Mouse (Mus musculus) embryo, embryonic 10.5 days (tissue): ENCODE results near the gene Hspb11.

Source experiments
- DNase-seq: peaks from one replicate; pipeline ENCODE4 v3.0.0-alpha.2; 2015; ENCODE audit warnings: low spot score

Hspb11 gene

DNA sequence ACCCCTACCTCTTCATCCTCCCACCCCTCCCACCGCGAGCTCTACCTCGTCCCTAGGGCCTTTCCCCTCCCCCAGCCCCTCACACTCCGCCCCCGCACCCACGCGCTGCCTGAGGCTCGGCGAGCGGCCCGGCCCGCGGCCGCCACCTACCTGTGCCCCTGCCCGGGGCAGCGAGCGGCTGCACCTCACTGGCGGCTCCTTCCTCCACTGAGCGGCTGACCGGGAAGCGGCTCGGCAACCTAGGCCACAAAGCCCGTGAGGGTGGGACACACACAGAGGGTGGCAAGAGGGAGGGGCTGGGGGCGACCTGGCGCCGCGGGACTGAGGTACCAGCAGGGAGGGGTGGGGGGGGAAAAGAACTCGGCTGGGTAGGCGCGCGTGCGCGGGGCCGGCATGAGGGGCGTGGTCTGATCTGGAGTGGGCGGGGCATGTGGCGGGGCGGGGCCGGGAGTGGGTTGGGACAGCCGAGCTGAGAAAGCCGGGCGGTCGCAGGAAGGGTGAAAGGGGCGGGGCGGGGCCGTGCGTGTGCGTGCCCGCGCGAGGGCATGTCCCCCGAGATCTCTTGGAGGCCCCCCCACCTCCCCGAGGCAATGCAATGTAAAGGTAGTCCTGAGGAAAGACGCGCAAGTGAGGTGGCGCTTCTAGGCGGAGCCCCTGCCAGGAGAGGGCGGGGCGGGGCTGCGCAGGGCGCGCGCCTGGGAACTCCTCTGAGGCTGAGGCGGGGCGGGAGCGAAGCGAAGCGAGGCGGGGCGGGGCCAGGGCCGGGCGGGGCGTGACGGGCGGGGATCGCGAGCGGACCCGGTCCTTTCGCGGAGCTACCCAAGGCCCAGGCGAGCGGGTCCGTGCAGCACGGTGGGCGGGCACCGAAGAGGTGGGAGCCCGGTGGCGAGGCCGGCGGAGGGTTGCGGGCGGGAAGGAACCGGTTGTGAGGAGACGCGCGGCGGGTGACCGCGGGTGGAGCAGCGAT lies at the start of gene Hspb11, which contains the start of gene Lrrc42:
Hspb11 (plus strand) TSS at position 469 of the 967 bp plus-strand sequence.
Lrrc42 (minus strand) TSS at position 408 of the 967 bp plus-strand sequence.
- DNase-seq, result peak; percentile 95

DNA sequence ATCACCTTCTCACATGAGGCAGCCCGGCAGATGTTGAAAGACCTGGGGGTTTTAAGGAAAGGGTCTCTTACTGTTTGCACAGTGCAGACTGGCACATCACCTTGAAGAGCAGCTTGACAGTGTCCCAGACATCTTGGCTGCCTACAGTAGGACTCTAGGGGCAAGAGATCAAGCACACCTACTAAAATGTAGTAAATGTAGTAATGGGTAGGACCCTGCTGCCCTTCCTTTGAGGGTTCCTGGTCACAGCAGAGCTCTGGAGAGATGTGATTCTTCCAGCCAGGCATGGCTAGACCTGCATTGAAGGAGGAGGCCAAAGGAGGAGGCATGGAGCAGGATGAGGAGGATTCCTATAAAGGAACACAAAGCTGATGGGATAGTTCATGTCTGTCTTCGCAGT lies 46.4 kb upstream of the Hspb11 start:
- DNase-seq, result no peak

GRCm38 (mm10) chr4:107208880-107209279 lies 44.5 kb upstream of the Hspb11 start, which contains the start of gene Ldlrad1:
Ldlrad1 (plus strand) TSS chr4:107209180.
- DNase-seq, result no peak

DNA sequence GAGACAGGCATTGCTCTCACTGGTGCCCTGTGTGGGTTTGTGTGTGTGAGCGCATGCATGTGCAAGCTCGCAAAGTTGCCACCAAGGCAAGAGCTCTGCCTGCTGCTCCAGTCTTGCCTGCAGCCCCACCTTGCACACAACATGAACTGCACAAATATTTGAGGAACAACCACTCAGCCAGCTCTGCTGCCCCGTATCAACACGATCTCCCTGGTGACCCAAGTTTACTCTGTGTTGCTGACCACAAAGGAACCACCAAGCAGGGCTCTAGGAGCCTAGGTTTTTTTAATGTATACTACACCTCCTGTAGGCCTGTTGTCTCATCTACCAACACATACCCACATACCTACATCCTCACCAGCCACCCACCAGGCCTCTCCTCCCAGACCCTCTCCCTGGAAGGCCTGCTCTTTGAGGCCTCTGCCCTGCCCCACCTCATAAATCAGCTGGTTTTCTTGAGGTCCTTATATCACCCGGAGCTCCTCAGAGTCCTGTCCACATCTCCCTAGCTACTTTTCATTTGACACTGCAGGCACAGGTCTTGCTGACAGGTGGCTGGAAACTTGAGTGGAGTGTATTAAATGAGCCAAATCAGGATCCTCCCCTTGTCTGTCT lies 42.8 kb upstream of the Hspb11 start:
- DNase-seq, result no peak

DNA sequence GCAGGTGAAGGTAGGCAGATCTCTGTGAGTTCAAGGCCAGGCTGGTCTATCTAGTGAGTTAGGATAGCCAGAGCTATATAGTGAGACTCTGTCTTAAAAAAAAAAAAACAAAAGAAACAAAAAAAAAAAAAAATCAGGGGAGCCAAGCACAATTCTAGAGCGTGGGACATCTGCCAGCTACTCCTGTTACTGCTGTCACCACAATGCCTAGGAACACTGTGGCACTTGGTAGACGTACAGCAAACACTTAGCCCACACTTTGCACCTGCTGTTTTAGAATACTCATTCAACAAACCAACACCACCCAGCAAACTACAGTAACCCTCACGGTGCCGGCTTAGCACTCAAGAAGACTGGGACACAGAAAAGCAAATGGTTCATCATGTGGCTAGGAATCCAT lies 41.9 kb upstream of the Hspb11 start:
- no peak for DNase-seq

DNA sequence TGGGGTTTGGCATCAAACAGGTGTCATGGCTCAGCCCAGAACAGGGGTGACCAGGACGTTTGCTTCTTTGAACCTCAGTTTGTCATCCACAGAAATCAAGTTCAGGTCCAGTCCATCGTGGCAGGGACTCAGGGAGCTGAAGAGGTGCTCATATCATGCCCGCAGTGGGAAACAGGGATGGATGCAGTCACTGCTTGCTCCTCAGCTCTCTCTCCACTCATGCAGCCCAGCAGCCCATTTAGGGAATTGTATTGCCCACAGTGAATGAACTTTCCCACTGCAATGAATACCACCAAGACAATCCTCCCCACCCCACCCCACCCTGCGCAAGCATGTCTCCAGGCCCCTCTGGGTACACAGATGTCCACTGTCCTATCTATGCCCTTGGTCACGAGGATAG lies 41.5 kb upstream of the Hspb11 start:
- DNase-seq, result no peak

DNA sequence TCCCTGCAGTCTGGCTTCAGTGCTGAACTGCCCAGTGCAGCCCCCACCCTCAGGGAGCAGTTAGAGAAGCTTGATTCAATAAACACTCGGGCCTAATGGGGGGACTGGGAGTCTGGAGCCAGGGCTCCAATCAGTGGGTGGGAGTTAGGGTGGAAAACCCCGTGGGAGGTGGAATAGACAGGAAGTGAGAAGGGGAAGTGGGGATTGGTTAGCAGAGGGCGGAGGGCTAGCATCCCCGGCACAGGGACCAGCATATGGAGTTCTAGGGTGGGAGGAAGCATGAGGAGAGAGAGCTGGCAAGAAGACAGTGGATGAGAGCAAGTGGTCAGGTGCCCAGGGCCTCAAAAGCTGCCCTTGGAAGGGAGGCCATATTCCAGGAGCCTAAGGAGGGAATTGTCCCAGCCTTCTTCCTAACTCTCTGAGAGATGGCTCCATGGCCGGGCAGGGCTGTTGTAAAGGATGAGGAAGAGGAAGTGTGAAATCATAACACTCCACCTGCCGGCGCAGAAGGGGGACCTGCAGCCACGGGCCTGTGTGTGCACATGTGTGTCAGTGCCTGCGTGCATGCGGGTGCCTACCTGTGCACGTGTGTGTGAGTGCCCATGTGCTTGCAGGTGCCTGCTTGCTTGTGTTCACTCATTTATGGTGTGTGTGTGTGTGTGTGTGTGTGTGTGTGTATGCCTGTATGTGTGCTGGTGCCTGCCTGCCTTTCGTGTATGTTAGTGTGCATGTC lies 39.9 kb upstream of the Hspb11 start:
- no peak for DNase-seq

GRCm38 (mm10) chr4:107217574-107217973 lies 35.8 kb upstream of the Hspb11 start:
- no peak for DNase-seq

- DNase-seq, result no peak
Observed at GRCm38 (mm10) chr4:107221524-107221923, 31.9 kb upstream of the Hspb11 start.

GRCm38 (mm10) chr4:107223225-107224204 lies 29.9 kb upstream of the Hspb11 start:
- no peak for DNase-seq

DNA sequence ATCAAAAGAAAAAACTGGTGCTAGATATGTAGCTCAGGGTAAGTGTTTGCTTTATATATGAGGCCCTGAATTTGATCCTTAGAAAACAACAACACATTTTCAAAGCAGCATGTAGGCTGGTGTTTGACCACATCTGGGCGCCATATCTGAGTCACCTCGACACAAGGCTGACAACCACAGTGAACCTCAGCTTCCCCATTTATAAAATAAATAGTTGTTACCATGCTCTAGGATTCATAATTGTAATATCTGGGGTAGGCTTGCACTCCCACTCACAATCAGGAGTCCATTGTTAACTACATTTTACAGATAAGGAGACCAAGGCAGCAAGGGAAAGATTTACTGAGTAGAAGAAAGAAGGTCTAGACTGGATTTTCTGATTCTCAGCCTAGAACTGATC lies 27.1 kb upstream of the Hspb11 start:
- DNase-seq, result no peak

DNA sequence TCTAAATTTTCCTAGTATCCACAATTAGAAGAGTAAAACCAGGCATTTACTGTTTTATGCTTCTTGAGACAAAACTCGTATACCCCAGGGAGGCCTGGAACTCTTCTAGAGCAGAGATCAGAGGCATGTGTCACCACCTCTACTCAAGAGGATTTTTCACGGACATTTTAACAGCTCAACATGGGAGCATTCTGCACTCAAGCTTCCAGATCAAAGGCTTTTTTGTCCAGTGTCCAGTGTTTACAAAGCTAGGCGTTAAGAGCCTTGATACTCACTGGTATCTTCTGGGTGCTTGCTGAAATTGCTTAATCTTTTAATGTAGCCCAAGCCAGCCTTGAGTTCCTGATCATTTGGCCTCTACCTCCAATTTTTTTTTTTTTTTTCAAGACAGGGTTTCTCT lies 21.2 kb upstream of the Hspb11 start:
- no peak for DNase-seq

DNA sequence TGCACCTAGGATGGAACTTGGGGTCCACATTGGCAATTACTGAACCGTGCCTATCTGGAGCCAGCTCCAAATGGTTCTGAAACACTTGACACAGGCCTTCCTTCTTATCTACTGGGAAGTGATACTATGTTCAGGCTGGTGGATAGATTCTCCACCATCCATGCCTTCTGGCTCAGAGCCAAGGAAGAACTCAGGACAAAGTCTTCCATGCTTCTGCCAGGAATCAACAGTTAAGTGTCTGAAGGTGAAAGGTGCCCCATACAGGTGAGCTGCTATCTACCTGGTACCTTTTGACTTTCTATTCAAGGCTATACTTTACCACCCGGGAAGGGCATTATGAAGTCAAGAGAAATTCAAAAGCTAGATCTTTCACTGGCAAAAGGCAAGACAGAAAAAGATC lies 15.1 kb upstream of the Hspb11 start:
- no peak for DNase-seq

DNA sequence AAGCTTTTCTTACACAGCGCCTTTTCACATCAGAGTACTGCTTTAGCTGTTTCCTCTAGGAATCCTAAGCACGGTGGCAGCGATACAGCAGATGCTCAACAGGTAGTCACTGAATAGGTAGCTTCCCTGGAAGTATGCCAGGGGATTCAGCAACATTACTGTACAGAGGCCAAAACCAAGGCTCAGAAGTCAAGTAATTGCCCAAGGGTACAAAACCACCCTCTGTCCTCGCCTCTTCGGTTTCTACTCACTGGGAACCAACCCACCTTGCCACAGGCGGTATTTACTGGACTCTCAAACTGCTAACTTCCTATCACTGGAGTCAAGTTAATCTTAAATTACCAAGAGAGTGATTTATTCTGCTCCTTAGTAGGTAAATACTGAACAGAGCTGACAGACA lies 13.2 kb upstream of the Hspb11 start:
- DNase-seq, result no peak

DNA sequence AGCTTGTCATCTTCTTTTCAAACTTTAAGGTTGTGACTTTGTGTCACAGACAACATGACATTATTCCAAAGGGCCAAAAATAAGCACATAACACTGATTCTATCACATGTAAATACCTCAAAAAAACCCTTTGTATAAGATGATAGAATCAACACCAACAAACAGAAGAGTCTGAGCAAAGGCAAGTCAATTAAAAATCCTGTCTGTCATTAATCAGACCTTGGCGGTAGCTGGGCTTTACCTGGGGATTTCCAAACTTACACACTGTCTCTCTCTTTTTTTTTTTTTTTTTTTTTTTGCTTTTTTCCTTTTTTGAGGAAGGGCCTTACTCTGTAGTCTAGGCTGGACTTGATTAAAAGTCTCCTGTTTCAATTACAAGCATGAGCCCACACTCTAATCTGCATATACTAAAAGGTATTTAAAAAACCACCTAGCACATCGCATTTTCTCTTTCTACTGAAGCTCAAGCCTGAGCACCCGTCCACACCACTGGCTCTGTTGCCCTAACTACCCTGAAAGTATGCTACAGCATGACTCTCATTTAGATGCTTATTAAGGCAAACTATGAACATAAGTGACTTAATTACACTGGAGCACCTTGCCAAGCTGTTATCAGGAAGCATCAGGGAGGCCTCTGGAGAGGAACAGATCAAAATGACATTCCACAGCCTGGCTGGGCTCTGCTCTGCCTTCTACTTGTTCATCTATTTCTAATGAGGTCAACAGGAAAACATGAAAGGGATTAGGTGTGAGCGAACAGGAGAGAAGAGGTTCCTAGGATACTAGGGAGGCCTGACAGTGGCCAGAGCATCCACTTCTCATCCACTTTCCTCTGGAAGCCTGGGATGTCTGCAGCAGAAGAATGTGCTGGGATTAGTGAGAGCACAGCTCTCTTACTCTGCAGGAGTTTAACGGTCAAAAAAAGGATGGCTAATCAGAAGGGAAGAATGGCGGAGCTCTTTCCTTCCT lies 9.7 kb upstream of the Hspb11 start:
- no peak for DNase-seq

DNA sequence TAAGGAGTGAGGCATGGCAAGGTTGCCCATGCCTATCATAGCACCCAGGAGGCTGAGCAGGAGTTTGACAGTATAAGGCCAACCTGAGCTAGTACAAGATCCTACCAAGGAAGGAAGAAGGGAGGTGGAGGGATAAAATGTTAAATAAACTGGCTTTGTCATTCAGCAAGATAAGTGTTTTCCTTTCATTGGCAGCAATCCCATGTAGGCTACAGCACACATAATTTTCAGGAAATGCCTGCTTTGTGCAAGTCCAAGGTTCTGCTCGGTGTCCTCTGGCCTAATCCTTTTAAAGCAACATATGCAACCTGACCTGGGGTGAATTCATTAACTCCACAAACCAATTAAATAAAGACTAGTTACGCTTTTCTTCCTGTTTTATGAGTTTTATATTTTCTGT lies 8.0 kb upstream of the Hspb11 start:
- no peak for DNase-seq

GRCm38 (mm10) chr4:107246040-107246439 lies 7.4 kb upstream of the Hspb11 start:
- DNase-seq, result no peak

GRCm38 (mm10) chr4:107247110-107247509 lies 6.3 kb upstream of the Hspb11 start:
- no peak for DNase-seq

DNA sequence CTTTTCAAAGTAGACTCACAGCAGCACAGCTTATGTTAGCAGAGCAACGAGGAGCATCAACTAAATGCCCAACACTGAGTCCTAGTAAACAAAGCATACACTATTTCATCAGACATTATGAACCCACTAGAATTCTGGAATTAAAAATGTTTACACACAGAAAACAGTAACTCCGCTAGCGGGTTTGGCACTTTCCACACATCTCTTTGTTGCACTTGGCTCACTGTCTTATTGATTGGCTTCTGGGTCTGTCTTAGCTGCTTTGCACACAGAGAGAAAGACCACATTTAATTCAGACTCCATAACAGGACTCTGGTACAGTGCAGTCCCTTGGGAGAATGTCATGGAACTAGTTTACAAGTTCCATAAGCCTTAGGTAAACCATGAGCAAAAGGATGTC lies 5.3 kb upstream of the Hspb11 start:
- DNase-seq, result no peak

DNA sequence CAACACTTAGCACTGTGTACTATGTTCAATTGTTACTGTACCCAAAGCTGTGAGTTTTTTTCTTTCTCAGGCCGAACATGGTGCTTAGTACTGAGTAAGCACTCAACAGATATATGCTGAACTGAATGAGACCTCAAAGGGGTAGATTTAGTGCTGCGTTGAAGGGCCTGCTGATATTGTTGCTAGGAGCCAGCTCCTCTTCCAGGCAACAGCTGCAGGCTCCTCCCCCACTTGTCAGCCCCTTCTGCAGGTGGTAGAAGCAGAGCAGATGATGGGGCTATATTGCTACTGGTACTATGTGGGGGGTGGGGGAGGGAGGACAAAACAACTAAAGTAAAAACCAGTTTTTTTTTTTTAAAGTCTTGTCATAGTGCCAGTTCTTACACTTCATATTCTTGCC lies 3.9 kb upstream of the Hspb11 start:
- DNase-seq, result peak; percentile 30
